Mouse (Mus musculus): ENCODE results near the gene Ndufaf5. TPM values are rescaled to one million over a fixed set of nuclear protein-coding genes. Genes with fewer than 3 reads are reported as not detected.
A peak's percentile ranks its signal among the peaks of the same experiment; 100 is the strongest.
"Not testable (repeated sequence)": the region's sequence is repeated elsewhere in the genome, so short reads cannot be mapped to it uniquely, and the experiment has no call there.

The Ndufaf5 gene
- 5.9 and 6.6 TPM in 2 replicates for polyA plus RNA-seq (2015; fragmentation: Nextera tagmentation; extraction: Ambion mirVana)

- under 1% methylated on average over 43 of the region's 43 CpGs for WGBS (ENCODE audit: insufficient replicate concordance)
- Histone ChIP-seq H3K36me3 (ENCODE audit: control insufficient read depth, insufficient read depth) (peaks cover 4% of the 10 kb centered on the region), H3K4me3 (ENCODE audit: low read depth, low read length) (peak within 1 kb of the TSS; percentile 90), H3K4me2 (ENCODE audit: low read depth, low read length) (peak within 1 kb of the TSS; percentile 96), H3K9me3 (replicated peaks; ENCODE audit: control insufficient read depth, low read length) (no peaks in the 10 kb centered on the region), H3K9ac (ENCODE audit: low read depth, low read length) (peak within 1 kb of the TSS; percentile 86), H3K27me3 (ENCODE audit: control insufficient read depth, insufficient read depth, low read depth, low read length) (no peaks in the 10 kb centered on the region), H3K4me1 (ENCODE audit: control insufficient read depth, low read depth, low read length) (peaks cover 14% of the 10 kb centered on the region), H3K27ac (ENCODE audit: low read length) (peak within 1 kb of the TSS; percentile 82)
- ATAC-seq (ENCODE audit: low read depth) = peak; percentile 99
These were observed at the start of gene Ndufaf5, which contains the start of gene Esf1 for GRCm38 (mm10) chr2:140170127-140170802. Ndufaf5 (plus strand) TSS chr2:140170649. Esf1 (minus strand) TSS chr2:140170564.

- H3K9me3 ChIP-seq (replicated peaks; ENCODE audit: control insufficient read depth, low read length) = no peaks in the 10 kb centered on the region
- WGBS (ENCODE audit: insufficient replicate concordance) = 76% methylated on average over 2 of the region's 2 CpGs
- H3K4me2 ChIP-seq (ENCODE audit: low read depth, low read length) = no peak overlapping the region
- H3K27ac ChIP-seq (ENCODE audit: low read length) = no peak overlapping the region
- peaks cover 18% of the 10 kb centered on the region for H3K36me3 ChIP-seq (ENCODE audit: control insufficient read depth, insufficient read depth)
- ATAC-seq (ENCODE audit: low read depth) = no peak
- no peaks in the 10 kb centered on the region for H3K27me3 ChIP-seq (ENCODE audit: control insufficient read depth, insufficient read depth, low read depth, low read length)
- no peak overlapping the region for H3K9ac ChIP-seq (ENCODE audit: low read depth, low read length)
- H3K4me1 ChIP-seq (ENCODE audit: control insufficient read depth, low read depth, low read length) = no peaks in the 10 kb centered on the region
- H3K4me3 ChIP-seq (ENCODE audit: low read depth, low read length) = no peak overlapping the region
These were observed 44.9 kb upstream of the Ndufaf5 start for GRCm38 (mm10) chr2:140125516-140125915.

GRCm38 (mm10) chr2:140151743-140152142 is 18.7 kb upstream of the Ndufaf5 start, which contains the start of gene Gm17374:
Gm17374 (plus strand) TSS chr2:140152043.
- H3K4me2 ChIP-seq (ENCODE audit: low read depth, low read length); ATAC-seq (ENCODE audit: low read depth); H3K4me1 ChIP-seq (ENCODE audit: control insufficient read depth, low read depth, low read length); H3K9me3 ChIP-seq (replicated peaks; ENCODE audit: control insufficient read depth, low read length); H3K36me3 ChIP-seq (ENCODE audit: control insufficient read depth, insufficient read depth); H3K4me3 ChIP-seq (ENCODE audit: low read depth, low read length); H3K9ac ChIP-seq (ENCODE audit: low read depth, low read length); H3K27me3 ChIP-seq (ENCODE audit: control insufficient read depth, insufficient read depth, low read depth, low read length); H3K27ac ChIP-seq (ENCODE audit: low read length): not testable (repeated sequence)
- 69% methylated on average over 4 of the region's 4 CpGs for WGBS (ENCODE audit: insufficient replicate concordance)

GRCm38 (mm10) chr2:140159186-140159730 is 11.2 kb upstream of the Ndufaf5 start:
- no peak overlapping the region for H3K4me2 ChIP-seq (ENCODE audit: low read depth, low read length)
- no peak for ATAC-seq (ENCODE audit: low read depth)
- H3K9ac ChIP-seq (ENCODE audit: low read depth, low read length) = no peak overlapping the region
- WGBS (ENCODE audit: insufficient replicate concordance) = 73% methylated on average over 3 of the region's 3 CpGs
- peaks cover 8% of the 10 kb centered on the region for H3K4me1 ChIP-seq (ENCODE audit: control insufficient read depth, low read depth, low read length)
- H3K27ac ChIP-seq (ENCODE audit: low read length) = no peak overlapping the region
- H3K36me3 ChIP-seq (ENCODE audit: control insufficient read depth, insufficient read depth) = peaks cover 8% of the 10 kb centered on the region
- H3K27me3 ChIP-seq (ENCODE audit: control insufficient read depth, insufficient read depth, low read depth, low read length) = no peaks in the 10 kb centered on the region
- no peaks in the 10 kb centered on the region for H3K9me3 ChIP-seq (replicated peaks; ENCODE audit: control insufficient read depth, low read length)
- H3K4me3 ChIP-seq (ENCODE audit: low read depth, low read length) = no peak overlapping the region

GRCm38 (mm10) chr2:140163351-140163854 is 7.0 kb upstream of the Ndufaf5 start:
- H3K4me1 ChIP-seq (ENCODE audit: control insufficient read depth, low read depth, low read length) = peaks cover 9% of the 10 kb centered on the region
- H3K9me3 ChIP-seq (replicated peaks; ENCODE audit: control insufficient read depth, low read length) = no peaks in the 10 kb centered on the region
- H3K4me2 ChIP-seq (ENCODE audit: low read depth, low read length) = no peak overlapping the region
- peak; percentile 96 for ATAC-seq (ENCODE audit: low read depth)
- WGBS (ENCODE audit: insufficient replicate concordance) = 50% methylated on average over 5 of the region's 5 CpGs
- no peak overlapping the region for H3K4me3 ChIP-seq (ENCODE audit: low read depth, low read length)
- H3K9ac ChIP-seq (ENCODE audit: low read depth, low read length) = no peak overlapping the region
- peaks cover 4% of the 10 kb centered on the region for H3K36me3 ChIP-seq (ENCODE audit: control insufficient read depth, insufficient read depth)
- H3K27me3 ChIP-seq (ENCODE audit: control insufficient read depth, insufficient read depth, low read depth, low read length) = no peaks in the 10 kb centered on the region
- H3K27ac ChIP-seq (ENCODE audit: low read length) = no peak overlapping the region; the same call in 1 of the 2 replicates

GRCm38 (mm10) chr2:140169057-140169456 is 1.4 kb upstream of the Ndufaf5 start:
- H3K9me3 ChIP-seq (replicated peaks; ENCODE audit: control insufficient read depth, low read length) = no peaks in the 10 kb centered on the region
- peak overlapping the region; percentile 32; the same call in 1 of the 2 replicates for H3K4me2 ChIP-seq (ENCODE audit: low read depth, low read length)
- ATAC-seq (ENCODE audit: low read depth) = no peak
- peaks cover 17% of the 10 kb centered on the region for H3K4me1 ChIP-seq (ENCODE audit: control insufficient read depth, low read depth, low read length)
- WGBS (ENCODE audit: insufficient replicate concordance) = 52% methylated on average over 1 of the region's 1 CpGs
- no peak overlapping the region; the same call in 1 of the 2 replicates for H3K4me3 ChIP-seq (ENCODE audit: low read depth, low read length)
- H3K27ac ChIP-seq (ENCODE audit: low read length) = no peak overlapping the region
- no peaks in the 10 kb centered on the region for H3K27me3 ChIP-seq (ENCODE audit: control insufficient read depth, insufficient read depth, low read depth, low read length)
- H3K36me3 ChIP-seq (ENCODE audit: control insufficient read depth, insufficient read depth) = peaks cover 4% of the 10 kb centered on the region
- H3K9ac ChIP-seq (ENCODE audit: low read depth, low read length) = no peak overlapping the region

- peak; percentile 64 for ATAC-seq (ENCODE audit: low read depth)
- Histone ChIP-seq H3K9ac (ENCODE audit: low read depth, low read length) (peak overlapping the region; percentile 86), H3K9me3 (replicated peaks; ENCODE audit: control insufficient read depth, low read length) (no peaks in the 10 kb centered on the region), H3K4me2 (ENCODE audit: low read depth, low read length) (peak overlapping the region; percentile 96), H3K4me3 (ENCODE audit: low read depth, low read length) (peak overlapping the region; percentile 90), H3K4me1 (ENCODE audit: control insufficient read depth, low read depth, low read length) (peaks cover 14% of the 10 kb centered on the region), H3K27ac (ENCODE audit: low read length) (peak overlapping the region; percentile 82), H3K36me3 (ENCODE audit: control insufficient read depth, insufficient read depth) (peaks cover 4% of the 10 kb centered on the region), H3K27me3 (ENCODE audit: control insufficient read depth, insufficient read depth, low read depth, low read length) (no peaks in the 10 kb centered on the region)
- 5% methylated on average over 28 of the region's 28 CpGs for WGBS (ENCODE audit: insufficient replicate concordance)
These were observed 529 bp downstream of the Ndufaf5 start for GRCm38 (mm10) chr2:140170803-140171553.

- H3K9me3 ChIP-seq (replicated peaks; ENCODE audit: control insufficient read depth, low read length); H3K36me3 ChIP-seq (ENCODE audit: control insufficient read depth, insufficient read depth); H3K4me3 ChIP-seq (ENCODE audit: low read depth, low read length); H3K27ac ChIP-seq (ENCODE audit: low read length); H3K4me2 ChIP-seq (ENCODE audit: low read depth, low read length); H3K9ac ChIP-seq (ENCODE audit: low read depth, low read length); H3K4me1 ChIP-seq (ENCODE audit: control insufficient read depth, low read depth, low read length); ATAC-seq (ENCODE audit: low read depth); H3K27me3 ChIP-seq (ENCODE audit: control insufficient read depth, insufficient read depth, low read depth, low read length): not testable (repeated sequence)
- 75% methylated on average over 3 of the region's 3 CpGs for WGBS (ENCODE audit: insufficient replicate concordance)
These were observed 15.3 kb downstream of the Ndufaf5 start for GRCm38 (mm10) chr2:140185685-140186210.
